Mouse (Mus musculus) CD4-positive, CD25-positive, alpha-beta regulatory T cell, adult 4 months (primary cell): ENCODE data around the gene Olfr620. TPM values are rescaled to one million over a fixed set of nuclear protein-coding genes. Genes with fewer than 3 reads are reported as not detected.

Experiments used
- ATAC-seq: one replicate; pipeline ENCODE4 v1.8.0; 2017
- polyA plus RNA-seq, 2 experiments: library from polyadenylated mRNA; unstranded; fragments of 100-300 nt; shearing (Covaris generic); gene quantifications; one replicate each; pipeline ENCODE4 v1.2.1; 2017

Gene Olfr620
- polyA plus RNA-seq, result 1 to 10 TPM in 1 of 2 experiments, not detected in 1; 1.3 TPM

DNA sequence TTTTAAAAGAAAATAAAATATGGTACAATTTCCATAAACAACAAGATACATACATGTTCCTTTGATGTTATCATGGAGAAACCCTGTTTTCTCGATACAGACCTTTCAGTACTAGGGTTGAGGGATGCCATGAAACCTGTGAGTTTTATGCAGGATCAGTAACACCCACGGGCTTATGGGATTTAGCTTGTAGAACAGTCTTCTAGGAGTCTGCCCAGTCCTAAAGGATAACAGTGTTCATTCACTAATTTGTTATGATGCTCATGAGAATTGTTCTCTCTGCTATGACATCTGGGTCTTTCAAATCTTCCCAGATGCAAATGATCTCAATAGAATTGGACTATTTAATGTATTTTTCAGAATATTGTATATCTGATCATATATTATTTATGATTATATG, at the start of gene Olfr620:
Olfr620 (minus strand) TSS at position 101 of the 400 bp plus-strand sequence.
- ATAC-seq, result no peak

DNA sequence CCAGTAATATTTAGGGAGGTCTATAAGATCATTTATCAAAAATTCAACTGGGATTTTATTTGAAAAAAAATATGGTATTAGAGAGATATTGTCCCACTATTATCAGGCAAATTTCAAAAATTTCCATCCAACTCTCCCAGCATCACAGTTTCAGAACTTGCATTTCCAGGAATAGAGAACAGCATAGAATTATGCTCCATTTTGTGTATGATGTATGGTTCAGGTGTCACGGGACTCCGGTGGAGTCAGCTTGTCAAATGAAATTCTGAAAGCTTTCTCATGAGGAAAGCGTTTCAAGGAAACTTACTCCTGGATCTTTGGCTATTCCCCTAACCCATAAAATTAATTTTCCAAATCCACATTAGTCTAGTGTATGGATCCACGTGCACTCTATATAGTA, 31.7 kb upstream of the Olfr620 start:
- no peak for ATAC-seq

- no peak for ATAC-seq
Observed at GRCm38 (mm10) chr7:103642602-103643001, 30.3 kb upstream of the Olfr620 start, which contains the start of gene Olfr622. Gene Olfr622 (minus strand): TSS chr7:103642702.

GRCm38 (mm10) chr7:103636795-103637194, 24.5 kb upstream of the Olfr620 start:
- ATAC-seq, result no peak

DNA sequence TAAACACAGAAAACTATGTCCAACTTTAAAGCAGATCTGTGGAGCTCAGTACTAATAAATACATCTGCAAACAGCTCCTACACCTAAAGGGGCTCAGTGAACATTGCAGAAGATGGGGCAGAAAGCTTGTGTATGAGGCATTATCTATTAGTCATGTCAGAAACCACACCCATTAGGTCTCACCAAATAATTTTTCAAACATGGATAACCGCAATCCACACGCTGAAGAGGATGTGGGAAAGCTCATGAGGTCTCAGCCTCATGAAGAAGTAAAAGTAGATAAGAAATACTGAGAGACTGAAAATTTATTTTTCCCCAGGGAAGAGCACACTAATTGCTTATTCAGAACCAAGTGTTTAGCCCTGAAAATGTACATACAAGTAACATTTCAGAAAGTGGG, 4.9 kb downstream of the Olfr620 start:
- no peak for ATAC-seq

GRCm38 (mm10) chr7:103600275-103600674, 12.1 kb downstream of the Olfr620 start, which contains the start of gene Olfr619:
Gene Olfr619 (plus strand): TSS chr7:103600575.
- no peak for ATAC-seq

- ATAC-seq, result no peak
Observed at GRCm38 (mm10) chr7:103589803-103590202, 22.5 kb downstream of the Olfr620 start, which contains the start of gene Olfr618. Gene Olfr618 (plus strand): TSS chr7:103590103.

DNA sequence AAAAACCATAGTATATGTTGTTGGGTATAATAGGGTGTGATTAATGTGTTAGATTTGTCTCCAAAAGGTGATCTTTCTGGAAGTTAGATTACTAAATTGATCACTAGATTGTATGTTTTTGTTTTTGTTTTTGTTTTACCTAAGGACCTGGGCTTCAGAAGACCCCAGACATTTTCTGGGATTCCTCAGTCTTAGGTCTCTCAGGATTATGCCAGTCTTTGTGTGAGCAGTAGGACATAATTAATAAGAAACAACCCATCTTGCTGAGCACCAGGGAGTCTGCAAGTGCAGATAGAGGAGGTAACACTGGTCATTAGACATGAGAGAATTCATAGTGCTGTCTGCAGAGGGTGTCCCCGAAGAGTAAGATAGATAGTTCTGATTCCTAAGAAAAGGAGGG, 39.6 kb downstream of the Olfr620 start, which contains the start of gene Olfr617:
Olfr617 (plus strand) TSS at position 301 of the 400 bp plus-strand sequence.
- no peak for ATAC-seq

- no peak for ATAC-seq
Observed at GRCm38 (mm10) chr7:103569043-103569442, 43.3 kb downstream of the Olfr620 start, which contains the start of gene Olfr616. Gene Olfr616 (minus strand): TSS chr7:103569143.

DNA sequence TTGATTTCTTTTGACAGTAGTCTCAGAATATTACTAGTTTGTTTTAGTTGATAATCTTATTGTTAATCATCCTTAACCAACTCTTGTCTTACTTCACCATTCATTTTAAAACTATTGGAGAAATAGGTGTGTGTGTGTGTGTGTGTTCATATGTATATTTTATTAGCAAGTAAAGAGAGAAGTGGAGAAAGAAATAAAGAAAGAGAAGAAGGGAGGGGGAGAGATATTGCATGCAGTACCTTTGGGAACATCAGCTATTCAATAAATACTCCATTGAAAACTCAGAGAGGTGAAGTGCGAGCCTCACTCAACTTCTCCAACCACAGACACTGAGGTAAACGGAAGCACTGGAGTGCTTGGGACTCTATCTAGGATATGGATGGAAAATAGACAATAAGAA, 56.6 kb downstream of the Olfr620 start, which contains the start of gene Olfr615:
Olfr615 (plus strand) TSS at position 301 of the 400 bp plus-strand sequence.
- no peak for ATAC-seq

Other genes with a start within 250 kb of the Olfr620 start
- gene Olfr601, start 249.9 kb downstream of the Olfr620 start, polyA plus RNA-seq, result under 1 TPM in 1 of 2 experiments, not detected in 1; 0.19 TPM
- gene Olfr603, start 226.4 kb downstream of the Olfr620 start, polyA plus RNA-seq, result under 1 TPM in 1 of 2 experiments, not detected in 1; 0.67 TPM
- gene Usp17lc, start 197.5 kb downstream of the Olfr620 start, polyA plus RNA-seq, result not detected
- gene Olfr605, start 167.1 kb downstream of the Olfr620 start, polyA plus RNA-seq, result not detected
- gene Olfr606, start 163.5 kb downstream of the Olfr620 start, polyA plus RNA-seq, result not detected
- gene Olfr607, start 148.4 kb downstream of the Olfr620 start, polyA plus RNA-seq, result under 1 TPM in 1 of 2 experiments, not detected in 1; 0.12 TPM
- not detected for gene Olfr608, start 142.7 kb downstream of the Olfr620 start, polyA plus RNA-seq
- not detected for gene Olfr609, start 114.5 kb downstream of the Olfr620 start, polyA plus RNA-seq
- gene Olfr610, start 100.4 kb downstream of the Olfr620 start, polyA plus RNA-seq, result not detected
- gene Olfr611, start 91.7 kb downstream of the Olfr620 start, polyA plus RNA-seq, result not detected
- not detected for gene Olfr612, start 69.8 kb downstream of the Olfr620 start, polyA plus RNA-seq
- gene Olfr613, start 64.5 kb downstream of the Olfr620 start, polyA plus RNA-seq, result not detected
- gene Olfr615, start 56.5 kb downstream of the Olfr620 start, polyA plus RNA-seq, result not detected
- gene Olfr616, start 43.4 kb downstream of the Olfr620 start, polyA plus RNA-seq, result not detected
- gene Olfr617, start 39.5 kb downstream of the Olfr620 start, polyA plus RNA-seq, result not detected
- not detected for gene Olfr618, start 22.4 kb downstream of the Olfr620 start, polyA plus RNA-seq
- not detected for gene Olfr619, start 12.0 kb downstream of the Olfr620 start, polyA plus RNA-seq
- gene Olfr622, start 30.2 kb upstream of the Olfr620 start, polyA plus RNA-seq, result not detected
- gene Olfr623, start 51.2 kb upstream of the Olfr620 start, polyA plus RNA-seq, result not detected
- not detected for gene Olfr624, start 58.7 kb upstream of the Olfr620 start, polyA plus RNA-seq
- not detected for gene Olfr625-ps1, start 70.2 kb upstream of the Olfr620 start, polyA plus RNA-seq
- gene Olfr243, start 102.1 kb upstream of the Olfr620 start, polyA plus RNA-seq, result not detected
- not detected for gene Olfr628, start 117.8 kb upstream of the Olfr620 start, polyA plus RNA-seq
- not detected for gene Olfr629, start 132.4 kb upstream of the Olfr620 start, polyA plus RNA-seq
- gene Olfr630, start 144.8 kb upstream of the Olfr620 start, polyA plus RNA-seq, result not detected
- gene Olfr69, start 159.1 kb upstream of the Olfr620 start, polyA plus RNA-seq, result not detected
- not detected for gene Olfr68, start 167.2 kb upstream of the Olfr620 start, polyA plus RNA-seq
- not detected for gene Olfr67, start 179.3 kb upstream of the Olfr620 start, polyA plus RNA-seq
- 1 to 10 TPM in 1 of 2 experiments, not detected in 1; 2.4 TPM for gene Hbb-bt, start 201.5 kb upstream of the Olfr620 start, polyA plus RNA-seq
- gene Hbb-bs, start 215.6 kb upstream of the Olfr620 start, polyA plus RNA-seq, result 1 to 10 TPM; 3.4 to 7.7 TPM
- not detected for gene Hbb-bh2, start 228.0 kb upstream of the Olfr620 start, polyA plus RNA-seq
- gene Hbb-bh1, start 230.6 kb upstream of the Olfr620 start, polyA plus RNA-seq, result not detected
- not detected for gene Hbb-y, start 240.7 kb upstream of the Olfr620 start, polyA plus RNA-seq